Mouse (Mus musculus): ENCODE measurements around the gene Atf6. TPM values are rescaled to one million over a fixed set of nuclear protein-coding genes. Genes with fewer than 3 reads are reported as not detected.

Atf6 gene
- polyA plus RNA-seq, 1 experiment from 2014 or later = 9.8 TPM

- DNase-seq (ENCODE audit: low spot score) = no peak
- Histone ChIP-seq H3K4me2 (ENCODE audit: low read depth, low read length, severe bottlenecking) (no peak overlapping the region), H3K4me1 (replicated peaks; ENCODE audit: control insufficient read depth, insufficient read depth, low read length) (no peaks in the 10 kb centered on the region), H3K9me3 (ENCODE audit: control insufficient read depth, low read length) (no peaks in the 10 kb centered on the region), H3K4me3 (ENCODE audit: low read depth, low read length) (no peak overlapping the region), H3K27ac (ENCODE audit: low read depth, low read length) (no peak overlapping the region), H3K9ac (ENCODE audit: low read length) (no peak overlapping the region), H3K27me3 (ENCODE audit: control insufficient read depth, insufficient read depth, low read length) (no peaks in the 10 kb centered on the region), H3K36me3 (ENCODE audit: control insufficient read depth, insufficient read depth, low read length) (no peaks in the 10 kb centered on the region)
- no peak for ATAC-seq (replicated peaks; ENCODE audit: low FRiP score)
- 89% methylated on average over 5 of the region's 5 CpGs for WGBS
Measured at GRCm38 (mm10) chr1:170746523-170746922, 121.0 kb downstream of the Atf6 start.

DNA sequence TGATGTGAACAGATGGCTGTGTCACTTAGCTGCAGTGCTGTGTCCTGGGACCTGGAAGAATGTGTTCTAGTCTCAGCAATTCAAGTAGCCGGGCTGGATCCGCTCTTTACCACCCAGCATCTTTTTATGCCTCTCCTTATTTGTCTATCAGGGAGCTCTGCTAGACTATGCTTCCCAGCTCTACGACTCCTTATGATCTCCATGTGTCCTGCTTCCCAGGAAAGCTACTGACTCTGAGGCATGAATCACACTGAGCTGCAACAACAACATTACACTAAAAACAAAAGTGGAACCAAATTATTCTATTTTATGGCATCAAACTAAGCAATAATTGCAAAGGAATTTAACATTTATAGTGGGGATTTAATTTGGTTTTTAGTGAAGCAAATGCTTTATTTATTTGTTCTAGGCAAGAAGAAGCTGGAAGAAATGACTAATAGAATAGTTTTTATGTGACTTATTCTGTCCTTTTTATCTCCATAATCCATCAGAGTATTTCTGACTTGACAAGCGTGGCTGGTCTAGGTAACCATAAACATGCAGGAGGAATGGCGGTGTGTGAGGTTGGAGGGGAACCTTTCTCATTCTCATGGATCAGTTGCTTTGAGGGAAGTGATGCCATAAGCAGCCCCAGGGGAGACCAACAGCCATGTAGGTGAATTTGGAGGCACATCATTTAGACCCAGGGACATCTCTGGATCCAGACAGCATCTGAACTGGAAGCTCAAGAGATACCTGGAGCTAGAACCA lies 125.9 kb downstream of the Atf6 start:
- H3K4me1 ChIP-seq (replicated peaks; ENCODE audit: control insufficient read depth, insufficient read depth, low read length) = no peaks in the 10 kb centered on the region
- DNase-seq (ENCODE audit: low spot score) (no peak), ATAC-seq (replicated peaks; ENCODE audit: low FRiP score) (no peak)
- no peak overlapping the region for H3K9ac ChIP-seq (ENCODE audit: low read length)
- H3K9me3 ChIP-seq (ENCODE audit: control insufficient read depth, low read length) = no peaks in the 10 kb centered on the region
- H3K4me2 ChIP-seq (ENCODE audit: low read depth, low read length, severe bottlenecking) = no peak overlapping the region
- 88% methylated on average over 5 of the region's 5 CpGs for WGBS
- no peak overlapping the region for H3K27ac ChIP-seq (ENCODE audit: low read depth, low read length)
- no peaks in the 10 kb centered on the region for H3K36me3 ChIP-seq (ENCODE audit: control insufficient read depth, insufficient read depth, low read length)
- no peaks in the 10 kb centered on the region for H3K27me3 ChIP-seq (ENCODE audit: control insufficient read depth, insufficient read depth, low read length)
- H3K4me3 ChIP-seq (ENCODE audit: low read depth, low read length) = no peak overlapping the region

DNA sequence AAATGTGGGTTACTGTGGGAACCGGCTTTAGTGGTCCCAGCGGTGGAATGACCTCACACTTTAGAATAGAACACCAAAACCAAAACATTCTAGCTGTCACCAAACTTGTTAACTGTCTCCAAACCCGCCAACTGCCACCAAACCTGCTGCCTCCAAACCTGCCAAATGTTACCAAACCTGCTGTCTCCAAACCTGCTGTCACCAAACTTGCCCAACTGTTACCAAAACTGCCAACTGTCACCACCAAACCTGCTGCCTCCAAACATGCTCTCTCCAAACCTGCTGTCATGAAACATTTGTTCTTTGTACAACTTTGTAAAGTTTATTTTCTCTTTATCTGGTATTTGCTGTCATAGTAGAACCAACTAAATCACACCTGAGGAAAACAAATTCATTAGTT lies 132.7 kb downstream of the Atf6 start:
- no peak overlapping the region for H3K9ac ChIP-seq (ENCODE audit: low read length)
- no peak overlapping the region for H3K27ac ChIP-seq (ENCODE audit: low read depth, low read length)
- 87% methylated on average over 3 of the region's 3 CpGs for WGBS
- H3K4me2 ChIP-seq (ENCODE audit: low read depth, low read length, severe bottlenecking) = no peak overlapping the region
- no peaks in the 10 kb centered on the region for H3K4me1 ChIP-seq (replicated peaks; ENCODE audit: control insufficient read depth, insufficient read depth, low read length)
- no peaks in the 10 kb centered on the region for H3K36me3 ChIP-seq (ENCODE audit: control insufficient read depth, insufficient read depth, low read length)
- no peak for ATAC-seq (replicated peaks; ENCODE audit: low FRiP score)
- H3K4me3 ChIP-seq (ENCODE audit: low read depth, low read length) = no peak overlapping the region
- no peaks in the 10 kb centered on the region for H3K9me3 ChIP-seq (ENCODE audit: control insufficient read depth, low read length)
- H3K27me3 ChIP-seq (ENCODE audit: control insufficient read depth, insufficient read depth, low read length) = no peaks in the 10 kb centered on the region
- DNase-seq (ENCODE audit: low spot score) = no peak

DNA sequence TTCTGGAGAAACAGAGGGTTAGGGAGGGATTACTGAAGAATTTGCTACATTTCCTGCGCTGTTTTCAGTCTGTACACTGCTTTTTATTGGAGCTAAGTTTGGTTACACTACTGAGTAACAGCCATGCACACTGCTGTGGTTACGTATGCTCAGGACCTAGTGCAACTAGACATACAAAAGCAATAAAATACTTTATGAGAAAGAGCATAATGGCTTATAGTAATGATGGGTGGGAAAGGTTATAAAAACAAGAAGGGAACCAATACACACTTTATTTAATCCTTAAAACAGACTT lies 135.0 kb downstream of the Atf6 start:
- WGBS = 91% methylated on average over 2 of the region's 2 CpGs
- no peaks in the 10 kb centered on the region for H3K27me3 ChIP-seq (ENCODE audit: control insufficient read depth, insufficient read depth, low read length)

GRCm38 (mm10) chr1:170731865-170732595 lies 135.5 kb downstream of the Atf6 start:
- Histone ChIP-seq H3K27me3 (ENCODE audit: control insufficient read depth, insufficient read depth, low read length) (no peaks in the 10 kb centered on the region), H3K9me3 (ENCODE audit: control insufficient read depth, low read length) (no peaks in the 10 kb centered on the region), H3K4me1 (replicated peaks; ENCODE audit: control insufficient read depth, insufficient read depth, low read length) (no peaks in the 10 kb centered on the region), H3K4me3 (ENCODE audit: low read depth, low read length) (no peak overlapping the region), H3K36me3 (ENCODE audit: control insufficient read depth, insufficient read depth, low read length) (no peaks in the 10 kb centered on the region), H3K27ac (ENCODE audit: low read depth, low read length) (no peak overlapping the region), H3K4me2 (ENCODE audit: low read depth, low read length, severe bottlenecking) (no peak overlapping the region), H3K9ac (ENCODE audit: low read length) (no peak overlapping the region)
- DNase-seq (ENCODE audit: low spot score) (no peak), ATAC-seq (replicated peaks; ENCODE audit: low FRiP score) (no peak)
- 88% methylated on average over 11 of the region's 11 CpGs for WGBS

More for the DNA sequence above, 135.0 kb downstream of the Atf6 start:
- ATAC-seq (replicated peaks; ENCODE audit: low FRiP score) = no peak
- no peak overlapping the region for H3K27ac ChIP-seq (ENCODE audit: low read depth, low read length)
- no peak for DNase-seq (ENCODE audit: low spot score)
- H3K4me1 ChIP-seq (replicated peaks; ENCODE audit: control insufficient read depth, insufficient read depth, low read length) = no peaks in the 10 kb centered on the region
- H3K9me3 ChIP-seq (ENCODE audit: control insufficient read depth, low read length) = no peaks in the 10 kb centered on the region
- H3K4me2 ChIP-seq (ENCODE audit: low read depth, low read length, severe bottlenecking) = no peak overlapping the region
- H3K4me3 ChIP-seq (ENCODE audit: low read depth, low read length) = no peak overlapping the region
- no peak overlapping the region for H3K9ac ChIP-seq (ENCODE audit: low read length)
- no peaks in the 10 kb centered on the region for H3K36me3 ChIP-seq (ENCODE audit: control insufficient read depth, insufficient read depth, low read length)

- Histone ChIP-seq H3K9ac (ENCODE audit: low read length) (no peak overlapping the region), H3K4me1 (replicated peaks; ENCODE audit: control insufficient read depth, insufficient read depth, low read length) (no peaks in the 10 kb centered on the region), H3K27ac (ENCODE audit: low read depth, low read length) (no peak overlapping the region), H3K4me3 (ENCODE audit: low read depth, low read length) (no peak overlapping the region), H3K27me3 (ENCODE audit: control insufficient read depth, insufficient read depth, low read length) (no peaks in the 10 kb centered on the region), H3K4me2 (ENCODE audit: low read depth, low read length, severe bottlenecking) (no peak overlapping the region), H3K9me3 (ENCODE audit: control insufficient read depth, low read length) (no peaks in the 10 kb centered on the region), H3K36me3 (ENCODE audit: control insufficient read depth, insufficient read depth, low read length) (no peaks in the 10 kb centered on the region)
- 89% methylated on average over 8 of the region's 8 CpGs for WGBS
- ATAC-seq (replicated peaks; ENCODE audit: low FRiP score) (no peak), DNase-seq (ENCODE audit: low spot score) (no peak)
Measured at GRCm38 (mm10) chr1:170729267-170729962, 138.2 kb downstream of the Atf6 start.

DNA sequence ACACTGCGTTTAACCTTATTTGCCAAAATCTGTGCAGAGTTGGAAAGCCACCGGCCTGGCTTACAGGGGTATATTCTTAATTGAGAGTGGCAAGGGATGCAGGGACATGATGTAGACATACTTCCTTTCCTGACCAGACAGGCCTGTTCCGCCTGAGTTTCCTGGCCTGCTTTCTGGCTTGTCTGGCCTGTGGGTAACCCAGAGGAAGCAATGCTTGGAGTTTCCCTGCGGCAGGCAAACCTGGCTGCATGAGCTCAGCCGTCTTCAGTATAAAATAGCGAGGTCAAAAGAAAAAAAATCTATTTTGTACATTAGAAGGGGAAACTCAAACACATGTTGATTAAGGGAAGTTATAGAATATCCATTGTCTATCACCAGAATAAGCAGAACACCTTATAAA lies 139.0 kb downstream of the Atf6 start:
- H3K9ac ChIP-seq (ENCODE audit: low read length) = no peak overlapping the region
- ATAC-seq (replicated peaks; ENCODE audit: low FRiP score) (no peak), DNase-seq (ENCODE audit: low spot score) (no peak)
- no peak overlapping the region for H3K4me3 ChIP-seq (ENCODE audit: low read depth, low read length)
- no peaks in the 10 kb centered on the region for H3K36me3 ChIP-seq (ENCODE audit: control insufficient read depth, insufficient read depth, low read length)
- H3K27me3 ChIP-seq (ENCODE audit: control insufficient read depth, insufficient read depth, low read length) = no peaks in the 10 kb centered on the region
- H3K9me3 ChIP-seq (ENCODE audit: control insufficient read depth, low read length) = no peaks in the 10 kb centered on the region
- no peaks in the 10 kb centered on the region for H3K4me1 ChIP-seq (replicated peaks; ENCODE audit: control insufficient read depth, insufficient read depth, low read length)
- 88% methylated on average over 6 of the region's 6 CpGs for WGBS
- H3K27ac ChIP-seq (ENCODE audit: low read depth, low read length) = no peak overlapping the region
- H3K4me2 ChIP-seq (ENCODE audit: low read depth, low read length, severe bottlenecking) = no peak overlapping the region

GRCm38 (mm10) chr1:170721560-170721959 lies 146.0 kb downstream of the Atf6 start:
- no peaks in the 10 kb centered on the region for H3K36me3 ChIP-seq (ENCODE audit: control insufficient read depth, insufficient read depth, low read length)
- H3K27ac ChIP-seq (ENCODE audit: low read depth, low read length) = no peak overlapping the region
- no peaks in the 10 kb centered on the region for H3K27me3 ChIP-seq (ENCODE audit: control insufficient read depth, insufficient read depth, low read length)
- H3K4me3 ChIP-seq (ENCODE audit: low read depth, low read length) = no peak overlapping the region
- ATAC-seq (replicated peaks; ENCODE audit: low FRiP score) (no peak), DNase-seq (ENCODE audit: low spot score) (no peak)
- H3K9me3 ChIP-seq (ENCODE audit: control insufficient read depth, low read length) = no peaks in the 10 kb centered on the region
- no peak overlapping the region for H3K4me2 ChIP-seq (ENCODE audit: low read depth, low read length, severe bottlenecking)
- H3K9ac ChIP-seq (ENCODE audit: low read length) = no peak overlapping the region
- WGBS = 93% methylated on average over 5 of the region's 5 CpGs
- H3K4me1 ChIP-seq (replicated peaks; ENCODE audit: control insufficient read depth, insufficient read depth, low read length) = no peaks in the 10 kb centered on the region
